Mouse (Mus musculus) kidney, postnatal 4 days (tissue): ENCODE data around the gene Apoc4.

ENCODE experiments used
- DNase-seq, 2 experiments: peaks; one replicate each; pipeline ENCODE4 v3.0.0; 2021; ENCODE audit warnings: mixed read lengths in 2 of 2

The Apoc4 gene

GRCm38 (mm10) chr7:19628192-19628535, 53.1 kb downstream of the Apoc4 start:
- DNase-seq, result no peak
